Mouse (Mus musculus): Measurements from ENCODE around the gene Smug1. TPM values are rescaled to one million over a fixed set of nuclear protein-coding genes. Genes with fewer than 3 reads are reported as not detected.

The Smug1 gene
- polyA plus RNA-seq (2015; fragmentation: Nextera tagmentation; extraction: Ambion mirVana) = 5.0 and 6.4 TPM in 2 replicates

DNA sequence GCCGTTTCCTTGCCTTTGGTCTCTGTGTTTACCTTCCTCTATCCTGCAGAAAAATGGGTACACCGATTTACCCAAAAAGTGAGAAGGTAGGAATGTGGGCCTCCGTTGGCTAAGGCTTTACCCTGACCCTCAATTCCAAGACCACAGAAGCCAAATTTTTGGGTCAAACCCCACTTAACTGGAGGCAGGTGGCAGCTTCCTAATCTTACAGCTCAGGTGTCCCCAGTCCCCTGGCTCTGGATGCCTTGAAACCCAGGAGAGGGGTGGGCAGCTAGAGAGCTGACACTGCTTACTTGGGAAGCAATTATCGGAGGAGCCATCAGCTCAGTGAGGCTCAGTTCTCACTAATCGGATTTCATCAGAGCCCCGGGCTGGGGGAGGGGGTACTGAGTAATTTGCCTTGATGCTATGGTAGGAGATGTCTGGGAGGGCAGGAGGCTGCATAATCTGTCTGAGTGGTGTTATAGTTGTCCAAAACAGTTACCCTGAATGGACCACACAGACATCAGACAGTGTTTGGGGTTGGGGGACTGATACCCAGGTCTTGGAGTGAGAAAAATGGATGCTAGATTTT, at the start of gene Smug1:
Smug1 (minus strand) TSS at position 51 of the 574 bp plus-strand sequence.
- H3K4me2 ChIP-seq = no peak within 1 kb of the TSS
- H3K27ac ChIP-seq = no peak within 1 kb of the TSS
- ATAC-seq (ENCODE audit: low read depth) = no peak
- 41% methylated on average over 6 of the region's 6 CpGs for WGBS (ENCODE audit: insufficient replicate concordance)
- H3K27me3 ChIP-seq = peaks cover 65% of the 10 kb centered on the region
- no peak within 1 kb of the TSS for H3K4me3 ChIP-seq (replicated peaks)
- no peaks in the 10 kb centered on the region for H3K36me3 ChIP-seq
- no peaks in the 10 kb centered on the region for H3K9me3 ChIP-seq (replicated peaks)
- no peak for DNase-seq
- peaks cover 57% of the 10 kb centered on the region for H3K4me1 ChIP-seq (replicated peaks)
- no peak within 1 kb of the TSS for H3K9ac ChIP-seq

DNA sequence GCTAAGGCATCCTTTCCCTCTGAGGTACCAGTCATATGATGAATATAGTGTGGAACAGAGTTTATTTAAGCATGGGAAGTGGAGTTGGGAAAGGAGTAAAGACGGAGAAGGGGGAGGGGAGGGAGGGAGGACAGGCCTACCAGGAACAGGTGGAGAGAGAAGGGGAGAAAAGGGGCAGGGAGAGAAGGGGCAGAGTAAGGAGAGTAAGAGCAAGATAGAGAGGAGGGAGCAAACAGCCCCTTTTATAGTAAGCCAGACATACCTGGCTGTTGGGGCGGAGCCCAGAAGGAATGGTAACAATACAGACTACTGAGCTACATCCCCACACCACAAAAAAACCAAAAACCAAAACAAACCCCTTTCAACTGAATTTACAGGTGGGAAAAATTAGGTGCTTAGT, 49.2 kb upstream of the Smug1 start:
- 56% methylated on average over 2 of the region's 2 CpGs for WGBS (ENCODE audit: insufficient replicate concordance)
- Histone ChIP-seq H3K27me3 (no peaks in the 10 kb centered on the region), H3K9ac (peak overlapping the region; percentile 54; the same call in 1 of the 2 replicates), H3K27ac (peak overlapping the region; percentile 35; the same call in 1 of the 2 replicates), H3K4me3 (replicated peaks) (peak overlapping the region; percentile 40; the same call in 1 of the 2 replicates), H3K36me3 (peaks cover 36% of the 10 kb centered on the region), H3K9me3 (replicated peaks) (no peaks in the 10 kb centered on the region), H3K4me1 (replicated peaks) (peaks cover 53% of the 10 kb centered on the region), H3K4me2 (peak overlapping the region; percentile 51)
- DNase-seq = no peak
- no peak for ATAC-seq (ENCODE audit: low read depth)

DNA sequence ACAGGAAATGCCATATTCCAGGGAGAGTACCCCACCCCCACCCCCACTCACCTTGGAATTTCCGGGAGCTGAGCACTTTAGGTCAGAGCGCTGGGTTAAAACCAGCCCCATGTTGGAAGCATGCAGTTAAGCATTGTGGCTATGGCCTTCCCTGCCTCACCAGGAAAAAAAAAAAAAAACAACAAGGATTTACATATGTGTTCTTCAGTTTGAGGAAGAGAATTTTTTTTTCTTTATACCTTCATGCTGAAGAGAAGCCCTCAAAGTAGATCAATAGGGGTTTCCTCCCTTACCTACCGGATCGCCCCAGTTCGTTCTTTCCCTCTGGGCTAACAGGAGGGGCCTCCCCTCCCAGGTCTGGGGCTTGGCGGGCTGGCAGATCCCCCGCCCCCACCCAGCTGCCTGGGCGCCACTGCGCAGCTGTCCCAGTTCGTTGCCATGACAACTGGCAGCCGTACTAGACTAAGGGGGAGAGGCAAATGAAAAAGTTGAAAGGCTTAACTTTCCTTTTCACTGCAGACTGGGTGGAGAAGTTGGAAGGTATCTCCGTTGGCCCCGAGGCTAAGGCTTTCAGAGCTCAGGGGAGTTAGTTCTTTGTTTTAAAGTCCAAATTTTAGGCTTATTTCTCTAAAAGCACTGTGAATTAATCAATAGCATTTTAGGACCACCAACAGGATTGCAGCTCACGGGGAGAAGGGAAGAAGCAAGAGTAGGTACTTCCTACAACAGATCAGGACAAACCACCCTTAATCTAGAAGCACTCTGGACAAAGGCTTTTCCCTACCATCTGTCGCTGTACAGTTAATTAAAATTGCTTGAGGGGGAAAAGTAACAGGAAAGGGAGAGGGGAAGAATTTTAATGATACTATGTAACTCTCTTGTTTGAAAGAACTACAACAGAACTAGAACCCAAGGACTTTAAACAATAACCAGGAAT, 48.3 kb upstream of the Smug1 start:
- Histone ChIP-seq H3K27ac (peak overlapping the region; percentile 35), H3K4me1 (replicated peaks) (peaks cover 46% of the 10 kb centered on the region), H3K9ac (peak overlapping the region; percentile 54; the same call in 1 of the 2 replicates), H3K4me2 (peak overlapping the region; percentile 51), H3K4me3 (replicated peaks) (peak overlapping the region; percentile 40), H3K36me3 (peaks cover 41% of the 10 kb centered on the region), H3K27me3 (no peaks in the 10 kb centered on the region), H3K9me3 (replicated peaks) (no peaks in the 10 kb centered on the region)
- peak; percentile 59 for DNase-seq
- ATAC-seq (ENCODE audit: low read depth) = peak; percentile 82
- 6% methylated on average over 15 of the region's 15 CpGs for WGBS (ENCODE audit: insufficient replicate concordance)

DNA sequence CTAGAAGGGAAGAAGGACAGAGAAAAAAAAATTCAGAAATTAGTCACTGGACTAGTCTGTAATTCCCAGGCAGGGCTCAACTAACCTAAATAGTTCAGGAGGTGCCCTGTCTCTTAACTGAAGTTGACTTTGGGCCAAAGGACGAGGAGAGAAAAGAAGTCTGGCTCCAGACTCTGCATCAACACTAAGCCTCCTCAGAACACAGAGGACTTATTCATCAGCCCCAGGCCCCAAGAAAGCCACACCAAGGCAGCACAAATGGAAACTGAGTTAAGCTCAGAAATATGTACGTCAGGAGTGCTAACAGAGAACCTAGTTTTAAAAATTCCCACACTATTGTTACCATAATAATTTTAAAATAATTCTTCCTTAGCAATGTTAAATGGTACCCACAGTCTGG, 47.3 kb upstream of the Smug1 start:
- Histone ChIP-seq H3K4me2 (no peak overlapping the region), H3K27me3 (no peaks in the 10 kb centered on the region), H3K27ac (no peak overlapping the region), H3K4me1 (replicated peaks) (peaks cover 42% of the 10 kb centered on the region), H3K9me3 (replicated peaks) (no peaks in the 10 kb centered on the region), H3K4me3 (replicated peaks) (no peak overlapping the region), H3K36me3 (peaks cover 50% of the 10 kb centered on the region), H3K9ac (no peak overlapping the region)
- ATAC-seq (ENCODE audit: low read depth) (no peak), DNase-seq (no peak)
- 78% methylated on average over 2 of the region's 2 CpGs for WGBS (ENCODE audit: insufficient replicate concordance)

DNA sequence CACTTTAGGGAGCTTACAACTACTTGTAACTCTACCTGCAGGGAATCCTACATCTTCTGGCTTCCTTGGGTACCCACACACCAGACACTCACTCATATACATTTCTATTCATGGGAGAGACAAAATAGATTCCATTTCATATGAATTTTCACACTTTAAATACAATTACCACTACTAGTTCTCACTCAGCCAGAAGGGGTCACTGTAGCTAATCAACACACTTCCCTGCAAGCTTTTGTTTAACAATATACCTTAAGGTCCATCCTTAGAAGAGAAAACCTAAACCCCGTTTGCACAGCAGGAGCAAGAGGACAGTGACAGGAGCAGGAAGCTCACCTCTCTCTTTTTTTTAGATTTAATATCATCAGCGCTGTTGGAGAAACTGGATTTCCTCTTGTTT, 38.3 kb upstream of the Smug1 start:
- WGBS (ENCODE audit: insufficient replicate concordance) = 76% methylated on average over 2 of the region's 2 CpGs
- no peak overlapping the region for H3K4me2 ChIP-seq
- no peak for ATAC-seq (ENCODE audit: low read depth)
- no peak for DNase-seq
- H3K9ac ChIP-seq = no peak overlapping the region
- H3K4me1 ChIP-seq (replicated peaks) = no peaks in the 10 kb centered on the region; the same call in 1 of the 2 replicates
- H3K27ac ChIP-seq = no peak overlapping the region
- H3K9me3 ChIP-seq (replicated peaks) = no peaks in the 10 kb centered on the region
- no peaks in the 10 kb centered on the region for H3K27me3 ChIP-seq
- no peak overlapping the region for H3K4me3 ChIP-seq (replicated peaks)
- peaks cover 94% of the 10 kb centered on the region for H3K36me3 ChIP-seq

DNA sequence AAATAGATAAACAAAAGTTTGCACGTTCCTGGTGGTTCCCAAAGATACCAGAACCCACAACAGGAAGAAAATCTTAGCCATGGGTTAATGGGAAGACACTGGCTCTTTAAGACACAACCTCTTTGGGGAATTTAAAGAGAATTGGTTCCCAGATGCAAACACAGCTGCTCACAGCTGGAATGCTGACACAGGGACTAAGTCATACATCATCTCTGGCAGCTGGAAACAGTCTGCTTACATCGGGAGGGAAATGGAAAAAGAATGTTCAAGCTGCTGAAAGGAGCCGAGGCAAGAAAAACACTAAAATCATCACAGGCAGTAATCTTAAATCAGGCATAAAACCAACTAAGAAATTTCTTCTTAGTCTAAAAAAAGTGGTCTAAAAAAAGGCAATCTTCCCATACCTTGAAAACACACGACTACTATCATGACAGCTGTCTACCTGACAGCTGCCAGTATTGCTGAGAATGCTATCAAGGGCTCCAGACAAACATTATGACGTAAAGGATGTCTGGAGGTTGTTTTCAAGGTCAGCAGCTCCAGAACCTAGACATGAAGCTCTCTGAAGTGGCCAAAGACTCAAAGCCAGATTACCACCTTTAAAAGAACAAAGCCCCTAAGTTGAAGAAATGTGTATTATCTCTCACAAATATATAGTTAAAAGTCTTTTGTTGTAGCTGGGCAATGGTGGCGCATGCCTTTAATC, 35.3 kb upstream of the Smug1 start:
- no peak overlapping the region for H3K4me3 ChIP-seq (replicated peaks)
- H3K4me1 ChIP-seq (replicated peaks) = no peaks in the 10 kb centered on the region; the same call in 1 of the 2 replicates
- ATAC-seq (ENCODE audit: low read depth) = no peak
- H3K9me3 ChIP-seq (replicated peaks) = no peaks in the 10 kb centered on the region
- H3K27ac ChIP-seq = no peak overlapping the region
- no peaks in the 10 kb centered on the region for H3K27me3 ChIP-seq
- H3K4me2 ChIP-seq = no peak overlapping the region
- no peak for DNase-seq
- no peak overlapping the region for H3K9ac ChIP-seq
- WGBS (ENCODE audit: insufficient replicate concordance) = 71% methylated on average over 6 of the region's 6 CpGs
- H3K36me3 ChIP-seq = peaks cover 95% of the 10 kb centered on the region

DNA sequence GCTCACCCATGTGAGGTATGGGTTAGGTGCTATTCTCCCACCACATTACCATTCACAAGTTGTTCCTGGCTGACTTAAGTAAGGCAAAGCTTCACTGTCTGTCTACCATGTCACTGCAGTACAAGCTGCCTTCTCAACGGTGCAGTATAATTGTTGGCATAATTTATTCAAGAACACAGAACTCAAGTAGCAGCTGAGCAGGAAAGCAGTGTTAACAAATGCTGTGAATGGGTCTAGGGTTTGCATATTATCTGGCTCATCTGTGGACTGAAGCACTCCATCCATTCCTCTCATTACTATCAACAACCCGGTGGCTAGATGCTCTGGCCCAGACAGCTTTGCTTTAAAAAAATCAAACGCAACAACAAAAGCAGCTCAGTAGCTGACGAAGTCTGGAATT, 30.9 kb upstream of the Smug1 start:
- Histone ChIP-seq H3K27me3 (no peaks in the 10 kb centered on the region), H3K36me3 (peaks cover 95% of the 10 kb centered on the region), H3K9ac (no peak overlapping the region), H3K4me1 (replicated peaks) (no peaks in the 10 kb centered on the region), H3K27ac (no peak overlapping the region), H3K4me2 (no peak overlapping the region), H3K4me3 (replicated peaks) (no peak overlapping the region), H3K9me3 (replicated peaks) (no peaks in the 10 kb centered on the region)
- no peak for ATAC-seq (ENCODE audit: low read depth)
- DNase-seq = no peak
- WGBS (ENCODE audit: insufficient replicate concordance) = 89% methylated on average over 4 of the region's 4 CpGs

DNA sequence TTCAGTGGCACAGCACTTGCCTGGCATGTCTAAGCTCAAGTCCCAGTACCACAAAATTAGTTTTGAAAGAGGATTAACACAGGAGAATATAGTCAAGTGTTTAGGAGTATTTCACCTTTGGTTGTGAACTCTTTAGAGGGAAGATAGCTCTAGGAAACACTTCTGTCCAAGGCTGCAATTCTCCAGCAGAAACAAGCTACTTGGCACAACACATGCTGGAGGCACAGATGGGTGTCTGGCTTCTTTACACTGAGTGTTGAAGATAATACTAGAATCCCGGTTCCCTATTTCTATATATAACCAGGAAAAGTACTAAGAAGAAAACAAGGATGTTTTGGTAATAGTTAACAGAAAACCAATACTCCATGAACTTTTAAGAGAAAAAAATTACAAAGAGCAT, 29.9 kb upstream of the Smug1 start:
- Histone ChIP-seq H3K4me2 (no peak overlapping the region), H3K36me3 (peaks cover 95% of the 10 kb centered on the region), H3K4me3 (replicated peaks) (no peak overlapping the region), H3K9me3 (replicated peaks) (no peaks in the 10 kb centered on the region), H3K4me1 (replicated peaks) (no peaks in the 10 kb centered on the region), H3K9ac (no peak overlapping the region), H3K27ac (no peak overlapping the region), H3K27me3 (no peaks in the 10 kb centered on the region)
- DNase-seq (no peak), ATAC-seq (ENCODE audit: low read depth) (no peak)
- 60% methylated on average over 1 of the region's 1 CpGs for WGBS (ENCODE audit: insufficient replicate concordance)

DNA sequence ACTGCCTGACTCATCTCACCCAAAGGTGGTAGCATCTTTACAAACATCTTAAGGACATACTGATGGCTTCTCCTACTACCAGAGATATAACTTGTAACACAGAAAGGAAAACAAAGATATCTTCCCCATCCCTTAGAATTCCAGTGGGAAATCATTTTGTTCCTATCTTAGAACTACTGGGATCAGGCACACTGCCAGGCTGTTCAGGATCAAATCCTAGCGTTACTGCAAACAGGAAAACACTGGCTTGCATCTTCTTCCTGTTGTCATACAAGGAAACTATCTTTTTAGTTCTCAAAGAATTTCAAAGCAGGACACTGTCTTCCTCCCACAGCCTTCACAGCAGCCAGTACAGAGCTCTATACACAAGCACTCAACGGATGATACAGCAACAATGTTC, 26.7 kb upstream of the Smug1 start:
- peaks cover 82% of the 10 kb centered on the region for H3K36me3 ChIP-seq
- H3K27ac ChIP-seq = no peak overlapping the region
- WGBS (ENCODE audit: insufficient replicate concordance) = 78% methylated on average over 2 of the region's 2 CpGs

DNA sequence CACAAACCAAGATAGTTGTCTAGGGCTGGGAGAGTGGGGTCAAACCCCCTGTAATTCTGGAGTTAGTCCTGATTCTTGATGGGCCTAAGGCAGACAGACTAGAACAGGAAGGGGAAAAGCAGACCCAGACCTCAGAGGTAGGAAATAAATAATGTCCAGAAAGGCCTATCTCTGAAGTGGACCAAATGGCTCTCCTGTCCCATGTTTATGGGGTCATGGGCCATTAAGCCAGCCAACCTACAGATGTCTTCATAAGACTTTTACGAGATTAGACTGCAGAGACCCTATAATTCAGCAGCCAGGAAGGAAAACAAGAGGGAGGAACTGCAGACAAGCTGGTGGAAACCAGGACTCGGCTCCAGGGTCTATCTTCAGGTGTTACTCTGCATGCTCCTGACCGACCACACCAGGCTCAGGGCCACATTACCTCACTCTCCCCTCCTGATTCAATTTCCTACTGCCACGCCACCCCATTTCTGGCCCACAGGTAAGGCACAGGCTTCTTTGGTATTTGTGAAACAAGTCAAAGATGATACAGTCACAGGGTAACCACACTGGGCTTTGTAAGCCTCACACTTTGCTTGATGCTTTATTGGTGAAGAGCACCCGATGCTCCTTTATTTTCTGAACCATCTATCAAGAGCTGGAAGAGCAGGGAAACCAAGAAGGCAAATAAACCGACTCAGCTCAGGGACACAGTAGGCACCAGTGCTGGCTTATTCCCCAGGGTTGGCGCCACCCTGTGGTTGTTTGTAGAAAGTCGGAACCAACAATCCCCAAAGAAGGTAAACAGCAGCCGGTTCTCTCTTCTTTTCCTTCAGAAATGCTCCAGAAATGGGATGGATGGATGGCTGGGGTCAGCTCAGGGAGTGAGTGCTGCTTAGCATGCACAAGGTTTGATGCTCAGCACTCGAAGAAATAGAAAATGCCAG, 23.9 kb upstream of the Smug1 start:
- WGBS (ENCODE audit: insufficient replicate concordance) = 64% methylated on average over 10 of the region's 10 CpGs

More for the DNA sequence above, 26.7 kb upstream of the Smug1 start:
- H3K4me1 ChIP-seq (replicated peaks) = no peaks in the 10 kb centered on the region
- no peaks in the 10 kb centered on the region for H3K27me3 ChIP-seq
- no peak overlapping the region for H3K9ac ChIP-seq
- ATAC-seq (ENCODE audit: low read depth) (no peak), DNase-seq (no peak)
- H3K9me3 ChIP-seq (replicated peaks) = no peaks in the 10 kb centered on the region
- no peak overlapping the region for H3K4me2 ChIP-seq
- no peak overlapping the region for H3K4me3 ChIP-seq (replicated peaks)

More for the DNA sequence above, 23.9 kb upstream of the Smug1 start:
- Histone ChIP-seq H3K9ac (no peak overlapping the region), H3K4me3 (replicated peaks) (no peak overlapping the region), H3K4me2 (no peak overlapping the region), H3K27me3 (no peaks in the 10 kb centered on the region), H3K9me3 (replicated peaks) (no peaks in the 10 kb centered on the region), H3K27ac (no peak overlapping the region), H3K36me3 (peaks cover 54% of the 10 kb centered on the region), H3K4me1 (replicated peaks) (no peaks in the 10 kb centered on the region)
- ATAC-seq (ENCODE audit: low read depth) (0 out of 2 replicates have a peak, but pooled peaks have one; percentile 17), DNase-seq (no peak)
